Mouse (Mus musculus): ENCODE measurements around the gene Mall. TPM values are rescaled to one million over a fixed set of nuclear protein-coding genes. Genes with fewer than 3 reads are reported as not detected.

Mall gene
- polyA plus RNA-seq, 1 experiment from 2014 or later: 2.2 TPM

GRCm38 (mm10) chr2:127737885-127738284 is 8.2 kb upstream of the Mall start:
- DNase-seq (ENCODE audit: low spot score): no peak
- Histone ChIP-seq H3K27me3 (ENCODE audit: control insufficient read depth, insufficient read depth, low read length) (no peaks in the 10 kb centered on the region), H3K4me1 (ENCODE audit: control insufficient read depth, insufficient read depth, low read length) (no peaks in the 10 kb centered on the region), H3K36me3 (ENCODE audit: control insufficient read depth, insufficient read depth, low read length) (no peaks in the 10 kb centered on the region), H3K4me3 (ENCODE audit: low read depth, low read length) (no peak overlapping the region), H3K4me2 (ENCODE audit: low read depth) (no peak overlapping the region), H3K27ac (ENCODE audit: low read depth, low read length) (no peak overlapping the region), H3K9ac (ENCODE audit: low read length) (no peak overlapping the region), H3K9me3 (ENCODE audit: control insufficient read depth, low read length) (no peaks in the 10 kb centered on the region)
- 87% methylated on average over 3 of the region's 3 CpGs for WGBS
- ATAC-seq (ENCODE audit: insufficient read depth, low FRiP score, low TSS enrichment): no peak

DNA sequence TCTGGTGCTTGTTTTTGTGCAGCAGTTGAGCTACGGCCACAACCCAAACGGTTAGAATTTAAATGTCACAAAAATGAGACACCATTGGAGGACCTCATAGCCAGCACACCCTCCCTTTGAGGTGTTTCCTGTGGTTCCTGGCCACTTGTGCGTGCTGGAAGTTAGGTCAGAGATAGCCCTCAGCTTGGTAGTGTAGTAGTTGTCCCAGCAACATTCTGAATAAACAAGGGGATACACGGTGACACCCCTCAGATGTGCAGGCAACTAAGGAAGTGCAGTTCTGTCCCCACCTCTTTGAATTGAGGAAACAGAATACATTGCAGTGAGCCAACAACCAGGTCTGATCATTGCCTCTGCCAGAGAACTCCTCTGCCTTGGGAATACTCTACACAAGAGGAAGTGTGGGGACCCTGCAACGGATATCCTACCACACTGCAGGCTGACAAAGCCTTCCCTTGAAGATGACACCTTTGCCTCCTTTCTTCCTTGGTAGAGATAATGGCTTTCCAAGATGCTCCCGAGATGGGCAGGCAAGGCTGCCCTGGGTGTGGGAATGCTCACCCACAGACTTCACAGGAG is 7.0 kb upstream of the Mall start:
- ATAC-seq (ENCODE audit: insufficient read depth, low FRiP score, low TSS enrichment): no peak
- Histone ChIP-seq H3K4me1 (ENCODE audit: control insufficient read depth, insufficient read depth, low read length) (no peaks in the 10 kb centered on the region), H3K27me3 (ENCODE audit: control insufficient read depth, insufficient read depth, low read length) (no peaks in the 10 kb centered on the region), H3K36me3 (ENCODE audit: control insufficient read depth, insufficient read depth, low read length) (no peaks in the 10 kb centered on the region), H3K4me2 (ENCODE audit: low read depth) (no peak overlapping the region), H3K9ac (ENCODE audit: low read length) (no peak overlapping the region), H3K4me3 (ENCODE audit: low read depth, low read length) (no peak overlapping the region), H3K27ac (ENCODE audit: low read depth, low read length) (no peak overlapping the region), H3K9me3 (ENCODE audit: control insufficient read depth, low read length) (no peaks in the 10 kb centered on the region)
- DNase-seq (ENCODE audit: low spot score): no peak
- 83% methylated on average over 6 of the region's 6 CpGs for WGBS

- Histone ChIP-seq H3K9me3 (ENCODE audit: control insufficient read depth, low read length) (no peaks in the 10 kb centered on the region), H3K4me3 (ENCODE audit: low read depth, low read length) (no peak overlapping the region), H3K9ac (ENCODE audit: low read length) (no peak overlapping the region), H3K4me1 (ENCODE audit: control insufficient read depth, insufficient read depth, low read length) (no peaks in the 10 kb centered on the region), H3K4me2 (ENCODE audit: low read depth) (no peak overlapping the region), H3K27ac (ENCODE audit: low read depth, low read length) (no peak overlapping the region), H3K36me3 (ENCODE audit: control insufficient read depth, insufficient read depth, low read length) (no peaks in the 10 kb centered on the region), H3K27me3 (ENCODE audit: control insufficient read depth, insufficient read depth, low read length) (no peaks in the 10 kb centered on the region)
- WGBS: 75% methylated on average over 9 of the region's 9 CpGs
- DNase-seq (ENCODE audit: low spot score) (no peak), ATAC-seq (ENCODE audit: insufficient read depth, low FRiP score, low TSS enrichment) (no peak)
Observed at GRCm38 (mm10) chr2:127735512-127736145, 5.9 kb upstream of the Mall start.

DNA sequence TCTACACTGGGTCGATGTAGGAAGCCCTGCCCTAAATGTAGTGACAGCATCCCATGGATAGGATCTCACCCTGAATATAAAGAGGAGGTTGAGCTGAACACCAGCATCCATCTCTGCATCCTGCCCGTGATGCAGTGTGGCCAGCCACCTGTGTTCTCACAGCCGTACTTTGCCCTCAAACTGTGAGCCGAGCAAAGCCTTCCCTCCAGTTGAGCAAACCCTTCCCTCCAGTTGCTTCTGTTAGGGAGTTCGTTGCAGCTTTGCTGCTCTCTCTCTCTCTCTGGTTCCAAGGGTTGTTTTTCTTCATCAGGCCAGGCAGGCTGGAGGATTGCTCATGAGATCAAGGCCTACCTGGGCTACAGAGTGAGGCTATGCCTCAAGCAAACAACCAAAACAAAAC is 5.2 kb upstream of the Mall start:
- H3K4me1 ChIP-seq (ENCODE audit: control insufficient read depth, insufficient read depth, low read length): no peaks in the 10 kb centered on the region; the same call in 1 of the 2 replicates
- peaks cover 5% of the 10 kb centered on the region for H3K27me3 ChIP-seq (ENCODE audit: control insufficient read depth, insufficient read depth, low read length)
- H3K9me3 ChIP-seq (ENCODE audit: control insufficient read depth, low read length): no peaks in the 10 kb centered on the region
- H3K27ac ChIP-seq (ENCODE audit: low read depth, low read length): no peak overlapping the region
- no peaks in the 10 kb centered on the region for H3K36me3 ChIP-seq (ENCODE audit: control insufficient read depth, insufficient read depth, low read length)
- H3K4me3 ChIP-seq (ENCODE audit: low read depth, low read length): no peak overlapping the region
- WGBS: 83% methylated on average over 5 of the region's 5 CpGs
- no peak for ATAC-seq (ENCODE audit: insufficient read depth, low FRiP score, low TSS enrichment)
- DNase-seq (ENCODE audit: low spot score): no peak
- no peak overlapping the region for H3K4me2 ChIP-seq (ENCODE audit: low read depth)
- no peak overlapping the region for H3K9ac ChIP-seq (ENCODE audit: low read length)

GRCm38 (mm10) chr2:127730301-127730997 is 717 bp upstream of the Mall start:
- H3K4me1 ChIP-seq (ENCODE audit: control insufficient read depth, insufficient read depth, low read length): no peaks in the 10 kb centered on the region; the same call in 1 of the 2 replicates
- H3K4me2 ChIP-seq (ENCODE audit: low read depth): no peak overlapping the region
- DNase-seq (ENCODE audit: low spot score) (no peak), ATAC-seq (ENCODE audit: insufficient read depth, low FRiP score, low TSS enrichment) (no peak)
- WGBS: 52% methylated on average over 7 of the region's 7 CpGs
- no peaks in the 10 kb centered on the region for H3K36me3 ChIP-seq (ENCODE audit: control insufficient read depth, insufficient read depth, low read length)
- H3K4me3 ChIP-seq (ENCODE audit: low read depth, low read length): no peak overlapping the region
- H3K9me3 ChIP-seq (ENCODE audit: control insufficient read depth, low read length): no peaks in the 10 kb centered on the region
- H3K9ac ChIP-seq (ENCODE audit: low read length): no peak overlapping the region
- no peak overlapping the region for H3K27ac ChIP-seq (ENCODE audit: low read depth, low read length)
- H3K27me3 ChIP-seq (ENCODE audit: control insufficient read depth, insufficient read depth, low read length): peaks cover 11% of the 10 kb centered on the region

- no peak overlapping the region for H3K27ac ChIP-seq (ENCODE audit: low read depth, low read length)
- H3K27me3 ChIP-seq (ENCODE audit: control insufficient read depth, insufficient read depth, low read length): peaks cover 11% of the 10 kb centered on the region
- no peaks in the 10 kb centered on the region for H3K9me3 ChIP-seq (ENCODE audit: control insufficient read depth, low read length)
- no peak overlapping the region for H3K9ac ChIP-seq (ENCODE audit: low read length)
- 31% methylated on average over 15 of the region's 15 CpGs for WGBS
- no peaks in the 10 kb centered on the region; the same call in 1 of the 2 replicates for H3K4me1 ChIP-seq (ENCODE audit: control insufficient read depth, insufficient read depth, low read length)
- no peak for ATAC-seq (ENCODE audit: insufficient read depth, low FRiP score, low TSS enrichment)
- H3K4me3 ChIP-seq (ENCODE audit: low read depth, low read length): no peak overlapping the region
- H3K4me2 ChIP-seq (ENCODE audit: low read depth): no peak overlapping the region
- no peak for DNase-seq (ENCODE audit: low spot score)
- no peaks in the 10 kb centered on the region for H3K36me3 ChIP-seq (ENCODE audit: control insufficient read depth, insufficient read depth, low read length)
Observed at GRCm38 (mm10) chr2:127728661-127729450, 876 bp downstream of the Mall start.

DNA sequence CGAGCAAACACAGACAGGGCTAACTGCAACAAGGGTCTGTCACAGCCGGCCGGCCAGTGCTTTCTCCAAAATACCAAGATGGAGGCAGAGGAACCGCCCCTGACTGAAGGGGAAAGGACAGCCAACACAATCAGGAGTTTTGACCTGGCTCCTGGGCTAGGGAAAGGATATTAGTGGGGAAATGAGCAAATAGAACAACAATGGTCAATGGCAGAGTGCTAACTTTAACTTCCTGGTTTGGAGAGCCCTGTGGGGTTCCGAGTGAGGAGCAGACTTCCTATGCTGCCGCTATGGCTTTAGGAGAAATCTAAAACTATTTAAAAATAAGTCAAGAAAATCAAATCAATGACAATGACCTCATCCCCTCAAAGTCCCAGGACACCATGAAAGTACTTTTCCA is 1.6 kb downstream of the Mall start:
- no peak overlapping the region for H3K4me3 ChIP-seq (ENCODE audit: low read depth, low read length)
- peaks cover 11% of the 10 kb centered on the region for H3K27me3 ChIP-seq (ENCODE audit: control insufficient read depth, insufficient read depth, low read length)
- WGBS: 76% methylated on average over 6 of the region's 6 CpGs
- no peak overlapping the region for H3K9ac ChIP-seq (ENCODE audit: low read length)
- H3K36me3 ChIP-seq (ENCODE audit: control insufficient read depth, insufficient read depth, low read length): no peaks in the 10 kb centered on the region
- DNase-seq (ENCODE audit: low spot score): no peak
- no peak for ATAC-seq (ENCODE audit: insufficient read depth, low FRiP score, low TSS enrichment)
- H3K4me2 ChIP-seq (ENCODE audit: low read depth): no peak overlapping the region
- no peaks in the 10 kb centered on the region for H3K9me3 ChIP-seq (ENCODE audit: control insufficient read depth, low read length)
- H3K4me1 ChIP-seq (ENCODE audit: control insufficient read depth, insufficient read depth, low read length): no peaks in the 10 kb centered on the region; the same call in 1 of the 2 replicates
- H3K27ac ChIP-seq (ENCODE audit: low read depth, low read length): no peak overlapping the region

DNA sequence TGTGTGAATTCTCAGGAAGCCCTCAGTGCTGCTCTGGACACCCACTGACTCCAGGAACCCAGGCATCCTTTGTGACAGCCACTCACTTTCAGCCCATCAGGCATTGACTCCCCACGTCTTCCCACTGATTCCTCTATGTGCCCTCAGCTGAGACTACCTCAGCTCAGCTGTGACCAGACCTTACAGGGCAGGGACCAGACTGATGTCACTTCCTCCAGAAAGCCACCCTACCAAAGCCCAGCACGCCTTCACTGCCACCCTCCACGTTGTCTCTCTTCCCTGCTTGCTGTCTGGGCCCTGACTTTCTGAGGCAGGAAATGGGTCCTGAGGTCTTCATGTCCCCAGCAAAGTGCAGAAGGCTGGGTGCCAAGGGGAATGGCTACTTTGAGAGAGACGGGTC is 6.5 kb downstream of the Mall start:
- no peak overlapping the region for H3K9ac ChIP-seq (ENCODE audit: low read length)
- no peaks in the 10 kb centered on the region for H3K4me1 ChIP-seq (ENCODE audit: control insufficient read depth, insufficient read depth, low read length)
- no peak overlapping the region for H3K4me2 ChIP-seq (ENCODE audit: low read depth)
- no peak overlapping the region for H3K4me3 ChIP-seq (ENCODE audit: low read depth, low read length)
- no peak overlapping the region for H3K27ac ChIP-seq (ENCODE audit: low read depth, low read length)
- H3K27me3 ChIP-seq (ENCODE audit: control insufficient read depth, insufficient read depth, low read length): no peaks in the 10 kb centered on the region
- H3K9me3 ChIP-seq (ENCODE audit: control insufficient read depth, low read length): no peaks in the 10 kb centered on the region
- no peak for DNase-seq (ENCODE audit: low spot score)
- WGBS: 69% methylated on average over 4 of the region's 4 CpGs
- no peak for ATAC-seq (ENCODE audit: insufficient read depth, low FRiP score, low TSS enrichment)
- H3K36me3 ChIP-seq (ENCODE audit: control insufficient read depth, insufficient read depth, low read length): no peaks in the 10 kb centered on the region
